Mouse (Mus musculus): Measurements from ENCODE around the gene Serpina3k. TPM values are rescaled to one million over a fixed set of nuclear protein-coding genes. Genes with fewer than 3 reads are reported as not detected.
"Not testable (repeated sequence)": the region's sequence is repeated elsewhere in the genome, so short reads cannot be mapped to it uniquely, and the experiment has no call there.

Gene Serpina3k
- polyA plus RNA-seq, 1 experiment, result 39.1 TPM

DNA sequence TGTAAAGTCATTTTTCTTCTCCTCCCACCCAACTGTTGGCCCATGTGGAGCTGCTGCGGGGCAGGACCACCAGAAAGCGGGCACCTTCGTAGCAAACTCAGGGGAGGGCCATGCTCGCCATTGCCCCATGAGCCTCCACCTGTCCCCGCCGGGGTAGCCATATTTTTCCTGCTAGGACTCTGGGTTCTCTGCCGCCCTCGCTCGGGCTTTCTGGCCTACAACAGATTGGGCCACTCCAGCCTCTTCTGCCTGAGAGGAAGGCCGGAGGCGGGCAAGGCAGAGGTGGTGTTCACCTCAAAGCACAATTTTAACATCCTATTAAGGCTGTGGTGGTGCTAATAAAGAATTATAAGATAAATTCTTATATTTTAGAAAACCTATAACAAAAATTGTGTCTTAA is 41.6 kb downstream of the Serpina3k start:
- TF ChIP-seq CTCF (IDR thresholded peaks at IDR 0.05; ENCODE audit: control insufficient read depth, insufficient read depth, low read length) (no peak), POLR2A (IDR thresholded peaks at IDR 0.05; ENCODE audit: borderline replicate concordance, control insufficient read depth, low read depth, low read length) (no peak)
- Histone ChIP-seq H3K4me1 (ENCODE audit: control insufficient read depth, insufficient read depth, low read length) (no peaks in the 10 kb centered on the region), H3K4me3 (replicated peaks; ENCODE audit: control insufficient read depth, low read depth, low read length) (no peak overlapping the region), H3K27ac (ENCODE audit: control insufficient read depth, insufficient read depth, low read depth, low read length, poor library complexity) (no peak overlapping the region)
- WGBS, result 85% methylated on average over 11 of the region's 11 CpGs

DNA sequence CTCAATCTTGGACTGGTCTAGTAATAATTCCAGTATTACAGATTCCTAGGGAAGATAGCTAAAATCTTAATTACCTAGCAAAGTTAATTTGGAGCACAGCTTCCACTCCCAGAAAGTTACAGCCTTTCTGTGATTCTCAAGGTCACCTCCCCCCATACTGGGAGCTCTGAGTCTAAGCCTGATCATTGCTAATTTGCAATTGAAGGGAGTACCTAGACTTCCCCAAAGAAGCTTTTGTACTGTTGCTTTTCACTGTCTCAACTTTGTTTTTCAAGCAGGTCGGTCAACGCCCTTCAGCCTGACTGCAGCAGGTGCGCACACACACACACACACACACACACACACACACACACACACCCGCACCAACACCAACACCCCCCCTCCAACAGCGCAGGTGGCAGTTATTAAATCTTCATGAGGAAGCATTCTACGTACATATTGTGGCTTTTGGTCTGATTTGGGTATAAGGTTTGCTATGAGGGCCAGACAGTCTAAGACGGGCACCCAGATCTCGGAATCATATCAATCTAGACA is 42.9 kb downstream of the Serpina3k start:
- not testable (repeated sequence) for H3K4me1 ChIP-seq (ENCODE audit: control insufficient read depth, insufficient read depth, low read length); H3K4me3 ChIP-seq (replicated peaks; ENCODE audit: control insufficient read depth, low read depth, low read length); H3K27ac ChIP-seq (ENCODE audit: control insufficient read depth, insufficient read depth, low read depth, low read length, poor library complexity)
- 80% methylated on average over 8 of the region's 8 CpGs for WGBS

DNA sequence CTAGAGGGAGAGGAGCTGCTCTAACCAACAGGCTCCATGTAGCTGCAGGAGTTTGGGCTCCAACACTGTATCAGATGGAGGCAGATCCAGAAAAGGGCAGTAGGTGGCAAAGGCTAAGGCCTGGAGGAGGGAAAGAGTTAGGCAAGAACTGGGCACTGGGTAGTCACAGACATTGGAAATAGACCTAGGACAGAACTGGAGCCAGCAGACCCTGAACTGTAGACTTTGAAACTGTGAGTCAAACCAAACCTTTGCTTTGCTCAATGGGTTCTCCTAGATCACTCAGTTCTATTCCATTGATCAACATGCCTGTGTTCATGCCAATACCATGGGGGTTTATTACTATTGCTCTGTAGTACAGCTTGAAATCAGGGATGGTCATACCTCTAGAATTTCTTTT is 47.7 kb downstream of the Serpina3k start:
- H3K4me1 ChIP-seq (ENCODE audit: control insufficient read depth, insufficient read depth, low read length); H3K27ac ChIP-seq (ENCODE audit: control insufficient read depth, insufficient read depth, low read depth, low read length, poor library complexity); H3K4me3 ChIP-seq (replicated peaks; ENCODE audit: control insufficient read depth, low read depth, low read length): not testable (repeated sequence)

DNA sequence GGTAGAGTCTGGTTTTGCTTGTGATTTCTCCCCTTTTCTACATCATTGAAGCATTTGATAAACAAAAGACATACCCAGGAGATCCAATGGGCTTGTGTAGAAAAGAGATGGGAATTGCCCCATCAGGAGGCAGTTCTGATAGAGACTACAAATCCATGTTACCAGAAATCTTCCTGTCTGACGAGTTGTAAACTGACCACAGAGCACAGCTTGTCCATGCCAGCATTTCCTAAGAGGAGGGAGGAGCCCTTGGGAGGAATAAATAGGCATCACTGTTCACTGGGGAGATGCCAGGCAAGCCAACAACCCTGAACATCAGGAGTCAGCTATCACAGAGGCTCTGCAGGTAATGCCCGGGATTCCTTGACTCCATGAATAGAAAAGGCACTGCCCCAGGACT is 48.6 kb downstream of the Serpina3k start:
- 48% methylated on average over 2 of the region's 2 CpGs for WGBS
- not testable (repeated sequence) for H3K27ac ChIP-seq (ENCODE audit: control insufficient read depth, insufficient read depth, low read depth, low read length, poor library complexity); H3K4me3 ChIP-seq (replicated peaks; ENCODE audit: control insufficient read depth, low read depth, low read length); H3K4me1 ChIP-seq (ENCODE audit: control insufficient read depth, insufficient read depth, low read length)

DNA sequence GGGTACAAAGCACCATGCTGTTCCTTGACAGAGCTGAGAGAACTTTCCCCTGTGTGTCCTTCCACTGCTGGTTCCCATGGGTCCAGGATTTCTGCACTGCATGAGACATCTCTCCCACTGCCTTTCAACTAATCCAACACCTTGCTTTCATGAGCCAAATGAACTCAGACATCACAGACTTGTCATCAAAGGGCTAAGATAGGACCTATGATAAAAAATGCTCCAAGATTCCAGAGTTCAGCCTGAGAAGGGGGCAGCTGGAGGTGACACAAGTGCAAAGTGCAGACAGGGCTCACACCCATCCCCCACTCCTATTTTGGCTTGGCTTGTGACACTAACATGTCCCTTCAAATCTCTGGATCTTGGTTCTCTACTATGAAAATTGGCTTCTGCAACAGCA is 50.2 kb downstream of the Serpina3k start:
- TF ChIP-seq POLR2A (IDR thresholded peaks at IDR 0.05; ENCODE audit: borderline replicate concordance, control insufficient read depth, low read depth, low read length) (no peak), CTCF (IDR thresholded peaks at IDR 0.05; ENCODE audit: control insufficient read depth, insufficient read depth, low read length) (no peak)
- Histone ChIP-seq H3K27ac (ENCODE audit: control insufficient read depth, insufficient read depth, low read depth, low read length, poor library complexity) (no peak overlapping the region), H3K4me1 (ENCODE audit: control insufficient read depth, insufficient read depth, low read length) (no peaks in the 10 kb centered on the region), H3K4me3 (replicated peaks; ENCODE audit: control insufficient read depth, low read depth, low read length) (no peak overlapping the region)

DNA sequence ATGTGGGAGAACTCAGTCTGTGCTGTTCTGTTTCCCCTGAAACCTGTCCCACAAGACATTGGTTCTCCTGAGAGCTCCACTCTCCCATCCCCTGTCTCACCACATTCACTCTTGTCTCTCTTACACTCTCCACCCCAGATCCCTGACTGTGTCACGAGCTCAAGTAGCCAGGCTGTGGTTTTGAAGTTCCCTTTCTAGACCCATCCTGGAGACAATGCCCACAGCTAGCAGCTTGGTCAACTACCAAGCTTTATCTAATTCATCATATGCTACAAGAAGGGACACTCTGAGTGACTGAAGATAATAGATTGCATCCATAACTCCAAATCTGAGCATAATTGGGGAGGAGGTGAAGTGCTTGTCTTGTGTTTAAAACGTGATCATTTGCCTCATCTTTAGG is 52.8 kb downstream of the Serpina3k start:
- 11% methylated on average over 2 of the region's 2 CpGs for WGBS

More for the DNA sequence above, 52.8 kb downstream of the Serpina3k start:
- not testable (repeated sequence) for H3K4me1 ChIP-seq (ENCODE audit: control insufficient read depth, insufficient read depth, low read length); H3K4me3 ChIP-seq (replicated peaks; ENCODE audit: control insufficient read depth, low read depth, low read length); H3K27ac ChIP-seq (ENCODE audit: control insufficient read depth, insufficient read depth, low read depth, low read length, poor library complexity)

Other genes with a start within 250 kb of the Serpina3k start
- not detected in 2 replicates for gene Serpina5, start 237.4 kb upstream of the Serpina3k start, polyA plus RNA-seq (2011; ENCODE audit: insufficient read depth, insufficient read length, low replicate concordance, missing spikeins)
- not detected in 2 replicates for gene Serpina3a, start 225.8 kb upstream of the Serpina3k start, polyA plus RNA-seq (2011; ENCODE audit: insufficient read depth, insufficient read length, low replicate concordance, missing spikeins)
- gene Serpina3b, start 210.5 kb upstream of the Serpina3k start, polyA plus RNA-seq (2011; ENCODE audit: insufficient read depth, insufficient read length, low replicate concordance, missing spikeins), result 1.7 TPM in 1 of 2 replicates, not detected in the other
- 1.3 and 2.2 TPM in 2 replicates for gene Serpina3c, start 184.6 kb upstream of the Serpina3k start, polyA plus RNA-seq (2011; ENCODE audit: insufficient read depth, insufficient read length, low replicate concordance, missing spikeins)
- gene Serpina3f, start 123.9 kb upstream of the Serpina3k start, polyA plus RNA-seq (2011; ENCODE audit: insufficient read depth, insufficient read length, low replicate concordance, missing spikeins), result 4.2 and 8.1 TPM in 2 replicates
- gene Serpina3g, start 102.2 kb upstream of the Serpina3k start, polyA plus RNA-seq (2011; ENCODE audit: insufficient read depth, insufficient read length, low replicate concordance, missing spikeins), result 20.8 and 31.2 TPM in 2 replicates
- not detected in 2 replicates for gene Serpina3i, start 75.4 kb upstream of the Serpina3k start, polyA plus RNA-seq (2011; ENCODE audit: insufficient read depth, insufficient read length, low replicate concordance, missing spikeins)
- not detected in 2 replicates for gene Serpina3j, start 23.9 kb upstream of the Serpina3k start, polyA plus RNA-seq (2011; ENCODE audit: insufficient read depth, insufficient read length, low replicate concordance, missing spikeins)
- gene Serpina3m, start within 50 bp of the Serpina3k start, polyA plus RNA-seq (2011; ENCODE audit: insufficient read depth, insufficient read length, low replicate concordance, missing spikeins), result 2.2 TPM in 1 of 2 replicates, not detected in the other
- 2.8 and 5.5 TPM in 2 replicates for gene Serpina3n, start 68.2 kb downstream of the Serpina3k start, polyA plus RNA-seq (2011; ENCODE audit: insufficient read depth, insufficient read length, low replicate concordance, missing spikeins)
- not detected in 2 replicates for gene Gsc, start 134.8 kb downstream of the Serpina3k start, polyA plus RNA-seq (2011; ENCODE audit: insufficient read depth, insufficient read length, low replicate concordance, missing spikeins)

Data from bone marrow, adult 2 months (tissue).